Mouse (Mus musculus): ENCODE measurements around the gene Rufy2.
A peak's percentile ranks its signal among the peaks of the same experiment; 100 is the strongest.

Rufy2 gene

GRCm38 (mm10) chr10:62980039-62980954, at the start of gene Rufy2:
TSS of gene Rufy2 (plus strand) at chr10:62980223.
- peak; percentile 94 for DNase-seq (ENCODE audit: low read depth, low spot score)

- peak; percentile 24 for DNase-seq (ENCODE audit: low read depth, low spot score)
Observed at GRCm38 (mm10) chr10:62932381-62932780, 47.6 kb upstream of the Rufy2 start.

GRCm38 (mm10) chr10:62944975-62945580, 34.9 kb upstream of the Rufy2 start:
- peak; percentile 23 for DNase-seq (ENCODE audit: low read depth, low spot score)

- DNase-seq (ENCODE audit: low read depth, low spot score) = peak; percentile 87
Observed at GRCm38 (mm10) chr10:62946738-62947471, 33.1 kb upstream of the Rufy2 start, which contains the start of gene Dna2. TSS of gene Dna2 (plus strand) at chr10:62947026.

- no peak for DNase-seq (ENCODE audit: low read depth, low spot score)
Observed at GRCm38 (mm10) chr10:62948551-62948950, 31.5 kb upstream of the Rufy2 start.

- no peak for DNase-seq (ENCODE audit: low read depth, low spot score)
Observed at GRCm38 (mm10) chr10:62963956-62964355, 16.1 kb upstream of the Rufy2 start.

- DNase-seq (ENCODE audit: low read depth, low spot score) = no peak
Observed at GRCm38 (mm10) chr10:62965796-62966195, 14.2 kb upstream of the Rufy2 start.

- DNase-seq (ENCODE audit: low read depth, low spot score) = no peak
Observed at GRCm38 (mm10) chr10:62966291-62966690, 13.7 kb upstream of the Rufy2 start.

GRCm38 (mm10) chr10:62971821-62972220, 8.2 kb upstream of the Rufy2 start:
- no peak for DNase-seq (ENCODE audit: low read depth, low spot score)

- no peak for DNase-seq (ENCODE audit: low read depth, low spot score)
Observed at GRCm38 (mm10) chr10:62979667-62980038, 370 bp upstream of the Rufy2 start.

- peak; percentile 86 for DNase-seq (ENCODE audit: low read depth, low spot score)
Observed at GRCm38 (mm10) chr10:62984072-62984471, 4.0 kb downstream of the Rufy2 start.

- DNase-seq (ENCODE audit: low read depth, low spot score) = no peak
Observed at GRCm38 (mm10) chr10:62984495-62984894, 4.5 kb downstream of the Rufy2 start.

- peak; percentile 70 for DNase-seq (ENCODE audit: low read depth, low spot score)
Observed at GRCm38 (mm10) chr10:62987341-62987740, 7.3 kb downstream of the Rufy2 start.

GRCm38 (mm10) chr10:62990636-62991035, 10.6 kb downstream of the Rufy2 start:
- DNase-seq (ENCODE audit: low read depth, low spot score) = no peak

- DNase-seq (ENCODE audit: low read depth, low spot score) = no peak
Observed at GRCm38 (mm10) chr10:62993991-62994390, 14.0 kb downstream of the Rufy2 start.

- DNase-seq (ENCODE audit: low read depth, low spot score) = no peak
Observed at GRCm38 (mm10) chr10:63000584-63000983, 20.6 kb downstream of the Rufy2 start.

- no peak for DNase-seq (ENCODE audit: low read depth, low spot score)
Observed at GRCm38 (mm10) chr10:63003252-63003651, 23.2 kb downstream of the Rufy2 start.

- no peak for DNase-seq (ENCODE audit: low read depth, low spot score)
Observed at GRCm38 (mm10) chr10:63004556-63004955, 24.5 kb downstream of the Rufy2 start.

GRCm38 (mm10) chr10:63008193-63008592, 28.2 kb downstream of the Rufy2 start:
- peak; percentile 18 for DNase-seq (ENCODE audit: low read depth, low spot score)

- no peak for DNase-seq (ENCODE audit: low read depth, low spot score)
Observed at GRCm38 (mm10) chr10:63010268-63010667, 30.2 kb downstream of the Rufy2 start.

- no peak for DNase-seq (ENCODE audit: low read depth, low spot score)
Observed at GRCm38 (mm10) chr10:63011556-63011955, 31.5 kb downstream of the Rufy2 start.

- DNase-seq (ENCODE audit: low read depth, low spot score) = no peak
Observed at GRCm38 (mm10) chr10:63013476-63013875, 33.5 kb downstream of the Rufy2 start.
